Mouse (Mus musculus): Measurements from ENCODE around the gene Ncbp3.

Ncbp3 gene

GRCm38 (mm10) chr11:73030821-73031498 lies 16.6 kb upstream of the Ncbp3 start:
- DNase-seq (ENCODE audit: low spot score in 2 of 2), result peak; percentile 93 to 95

- DNase-seq (ENCODE audit: low spot score in 2 of 2), result no peak
These were observed 16.0 kb upstream of the Ncbp3 start for GRCm38 (mm10) chr11:73031536-73031935.

- DNase-seq (ENCODE audit: low spot score in 2 of 2), result no peak
These were observed 11.5 kb upstream of the Ncbp3 start for GRCm38 (mm10) chr11:73036077-73036476.

GRCm38 (mm10) chr11:73036889-73037288 lies 10.7 kb upstream of the Ncbp3 start:
- peak in 1 of 2 experiments; percentile 20 for DNase-seq (ENCODE audit: low spot score in 2 of 2)

GRCm38 (mm10) chr11:73037691-73038090 lies 9.9 kb upstream of the Ncbp3 start:
- DNase-seq (ENCODE audit: low spot score in 2 of 2), result no peak

GRCm38 (mm10) chr11:73039102-73039799 lies 8.3 kb upstream of the Ncbp3 start:
- peak; percentile 74 to 83 for DNase-seq (ENCODE audit: low spot score in 2 of 2)

- no peak for DNase-seq (ENCODE audit: low spot score in 2 of 2)
These were observed 3.3 kb upstream of the Ncbp3 start for GRCm38 (mm10) chr11:73044229-73044755.

GRCm38 (mm10) chr11:73044789-73045188 lies 2.8 kb upstream of the Ncbp3 start:
- DNase-seq (ENCODE audit: low spot score in 2 of 2), result no peak

- DNase-seq (ENCODE audit: low spot score in 2 of 2), result peak in 1 of 2 experiments; percentile 68
These were observed 670 bp downstream of the Ncbp3 start for GRCm38 (mm10) chr11:73048030-73048876.

GRCm38 (mm10) chr11:73049335-73049734 lies 1.8 kb downstream of the Ncbp3 start:
- peak; percentile 76 to 88 for DNase-seq (ENCODE audit: low spot score in 2 of 2)

- DNase-seq (ENCODE audit: low spot score in 2 of 2), result no peak
These were observed 5.2 kb downstream of the Ncbp3 start for GRCm38 (mm10) chr11:73052795-73053194.

- DNase-seq (ENCODE audit: low spot score in 2 of 2), result no peak
These were observed 10.1 kb downstream of the Ncbp3 start for GRCm38 (mm10) chr11:73057701-73058100.

GRCm38 (mm10) chr11:73059630-73060029 lies 12.0 kb downstream of the Ncbp3 start:
- DNase-seq (ENCODE audit: low spot score in 2 of 2), result peak in 1 of 2 experiments; percentile 13

GRCm38 (mm10) chr11:73061413-73061812 lies 13.8 kb downstream of the Ncbp3 start:
- DNase-seq (ENCODE audit: low spot score in 2 of 2), result peak in 1 of 2 experiments; percentile 30

- peak in 1 of 2 experiments; percentile 56 for DNase-seq (ENCODE audit: low spot score in 2 of 2)
These were observed 24.3 kb downstream of the Ncbp3 start for GRCm38 (mm10) chr11:73071839-73072238.

- DNase-seq (ENCODE audit: low spot score in 2 of 2), result no peak
These were observed 28.7 kb downstream of the Ncbp3 start for GRCm38 (mm10) chr11:73076295-73076694.

- DNase-seq (ENCODE audit: low spot score in 2 of 2), result no peak
These were observed 29.1 kb downstream of the Ncbp3 start for GRCm38 (mm10) chr11:73076733-73077132.

- peak in 1 of 2 experiments; percentile 33 for DNase-seq (ENCODE audit: low spot score in 2 of 2)
These were observed 29.7 kb downstream of the Ncbp3 start for GRCm38 (mm10) chr11:73077211-73077720.

- no peak for DNase-seq (ENCODE audit: low spot score in 2 of 2)
These were observed 31.0 kb downstream of the Ncbp3 start for GRCm38 (mm10) chr11:73078615-73079014.

- DNase-seq (ENCODE audit: low spot score in 2 of 2), result no peak
These were observed 32.7 kb downstream of the Ncbp3 start for GRCm38 (mm10) chr11:73080306-73080705.

GRCm38 (mm10) chr11:73084303-73084702 lies 36.7 kb downstream of the Ncbp3 start:
- DNase-seq (ENCODE audit: low spot score in 2 of 2), result no peak

- peak; percentile 51 to 56 for DNase-seq (ENCODE audit: low spot score in 2 of 2)
These were observed 37.2 kb downstream of the Ncbp3 start for GRCm38 (mm10) chr11:73084804-73085231.

Measured in right cerebral cortex, postnatal 10 days (tissue).